Mouse (Mus musculus): ENCODE measurements around the gene Galnt6.

DNA sequence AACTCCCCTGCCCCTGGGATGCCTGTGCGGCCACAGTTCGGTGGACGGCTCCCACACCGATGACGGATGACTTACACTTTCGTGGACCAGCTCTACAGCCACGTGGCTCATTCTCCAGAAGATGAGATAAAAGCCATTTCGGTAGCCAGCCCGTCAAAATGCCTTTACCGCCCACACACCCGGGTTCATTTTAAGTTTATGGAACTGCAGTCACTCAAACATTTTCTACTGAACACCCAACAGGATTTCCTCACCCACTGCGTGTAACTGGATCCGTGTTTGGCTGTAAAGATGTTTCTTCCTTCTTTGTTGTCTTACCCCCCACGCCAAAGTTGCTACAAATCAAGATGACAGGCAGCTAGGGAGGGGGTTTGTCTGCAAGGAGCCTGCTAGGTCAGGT, 5.7 kb downstream of the Galnt6 start:
- TF ChIP-seq TAL1 (IDR thresholded peaks at IDR 0.05; ENCODE audit: low read length) (no peak), GATA1 (IDR thresholded peaks at IDR 0.05; ENCODE audit: low read length) (no peak)

Measured in erythroblast, embryonic 14.5 days (primary cell).